Mouse (Mus musculus): ENCODE results near the gene Ankrd44.

- no peak for TF ChIP-seq CTCF (conservative IDR thresholded peaks at IDR 0.05; ENCODE audit: insufficient read depth, insufficient read length, low read depth, low read length)
- no peak for TF ChIP-seq POLR2A (IDR thresholded peaks at IDR 0.05; ENCODE audit: low read depth, low read length)
These were observed 116.2 kb downstream of the Ankrd44 start for GRCm38 (mm10) chr1:54809811-54810549.
